Mouse (Mus musculus) embryonic facial prominence, embryonic 11.5 days (tissue): ENCODE data around the gene Cdc42ep1. TPM values are rescaled to one million over a fixed set of nuclear protein-coding genes. Genes with fewer than 3 reads are reported as not detected.

Experiments used
- ATAC-seq: fragments of 200-750 bp; cut with Nextera tagmentation; replicated peaks from 2 replicates; pipeline ENCODE4 v1.8.0; 2017; ENCODE audit warnings: low read depth; ENCODE audit not compliant: insufficient number of reproducible peaks, low FRiP score, low TSS enrichment
- DNase-seq: peaks from one replicate; pipeline ENCODE4 v3.0.0-alpha.2; 2015; ENCODE audit warnings: low spot score
- H3K27ac ChIP-seq: fragments of 300-500 bp; sonication (generic); replicated peaks from 2 replicates; pipeline ENCODE4 v1.5.1; 2014; ENCODE audit warnings: mild to moderate bottlenecking, low read depth, low read length, control low read depth
- H3K27me3 ChIP-seq: fragments of 300-500 bp; sonication (generic); 2 replicates; pipeline ENCODE4 v1.6.1; 2014; ENCODE audit warnings: mild to moderate bottlenecking, low read length, moderate library complexity, mixed read lengths; ENCODE audit not compliant: control insufficient read depth, insufficient read depth
- H3K36me3 ChIP-seq: fragments of 300-500 bp; sonication (generic); replicated peaks from 2 replicates; pipeline ENCODE4 v1.6.1; 2014; ENCODE audit warnings: low read depth, mild to moderate bottlenecking, low read length, moderate library complexity, mixed read lengths; ENCODE audit not compliant: control insufficient read depth, insufficient read depth
- H3K4me1 ChIP-seq: fragments of 300-500 bp; sonication (generic); 2 replicates; pipeline ENCODE4 v1.6.1; 2014; ENCODE audit warnings: low read length, mixed read lengths; ENCODE audit not compliant: control insufficient read depth, insufficient read depth
- H3K4me2 ChIP-seq: fragments of 300-500 bp; sonication (generic); 2 replicates; pipeline ENCODE4 v1.6.1; 2014; ENCODE audit warnings: low read depth, mild to moderate bottlenecking, control low read depth, low read length, moderate library complexity
- H3K4me3 ChIP-seq: fragments of 300-500 bp; sonication (generic); 2 replicates; pipeline ENCODE4 v1.5.1; 2014; ENCODE audit warnings: low read depth, low read length, control low read depth
- H3K9ac ChIP-seq: fragments of 300-500 bp; sonication (generic); replicated peaks from 2 replicates; pipeline ENCODE4 v1.6.1; 2014; ENCODE audit warnings: mild to moderate bottlenecking, control low read depth, low read length
- H3K9me3 ChIP-seq: fragments of 300-500 bp; sonication (generic); replicated peaks from 2 replicates; pipeline ENCODE4 v1.6.1; 2016; ENCODE audit warnings: mild to moderate bottlenecking, low read length, inconsistent platforms, mixed read lengths; ENCODE audit not compliant: control insufficient read depth
- WGBS: fragments of 180-500 bp; shearing (Covaris S2); extraction: QIAGEN DNeasy Blood & Tissue Kit; methylation state at CpG from one replicate; pipeline ENCODE4 v1.1.7; 2014; 5-methylcytosine and 5-hydroxymethylcytosine counted together
- polyA plus RNA-seq: library from polyadenylated mRNA; unstranded; fragments of >200 nt; fragmentation: Nextera tagmentation; extraction: Ambion mirVana; gene quantifications from 2 replicates; pipeline ENCODE4 v1.2.1, GENCODE M21; 2014

The Cdc42ep1 gene
- polyA plus RNA-seq, 1 experiment from 2014 or later, result 11.3 TPM

GRCm38 (mm10) chr15:78840241-78840640 is 2.2 kb upstream of the Cdc42ep1 start:
- H3K9me3 ChIP-seq, result no peaks in the 10 kb centered on the region
- H3K27me3 ChIP-seq, result no peaks in the 10 kb centered on the region
- no peak overlapping the region for H3K4me3 ChIP-seq
- H3K4me1 ChIP-seq, result peaks cover 13% of the 10 kb centered on the region
- ATAC-seq, result no peak
- H3K4me2 ChIP-seq, result no peak overlapping the region
- no peaks in the 10 kb centered on the region for H3K36me3 ChIP-seq
- no peak for DNase-seq
- WGBS, result 30% methylated on average over 3 of the region's 3 CpGs
- no peak overlapping the region for H3K9ac ChIP-seq
- peak overlapping the region; percentile 68 for H3K27ac ChIP-seq

DNA sequence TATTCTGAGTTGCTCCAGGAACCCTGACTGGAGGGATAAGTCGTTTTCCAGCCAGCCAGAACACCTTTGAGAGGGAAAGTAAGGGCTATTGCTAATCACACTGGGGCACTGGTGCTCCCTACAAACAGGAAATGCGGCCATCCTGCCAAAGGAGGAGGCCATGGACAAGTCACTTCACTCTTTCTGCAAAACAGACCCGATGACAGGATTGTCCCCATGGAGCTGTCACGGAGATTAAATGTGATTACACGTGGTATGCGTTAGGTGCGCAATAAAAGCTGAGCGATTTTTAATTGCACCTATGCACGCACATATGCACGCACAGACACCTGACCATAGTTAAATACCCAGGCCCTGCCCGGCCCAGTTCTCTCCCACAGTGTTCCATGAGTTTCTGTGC is 1.7 kb upstream of the Cdc42ep1 start:
- no peaks in the 10 kb centered on the region for H3K27me3 ChIP-seq
- H3K4me3 ChIP-seq, result no peak overlapping the region
- H3K9ac ChIP-seq, result no peak overlapping the region
- no peak overlapping the region for H3K4me2 ChIP-seq
- peaks cover 10% of the 10 kb centered on the region for H3K4me1 ChIP-seq
- no peaks in the 10 kb centered on the region for H3K36me3 ChIP-seq
- ATAC-seq (no peak), DNase-seq (no peak)
- H3K27ac ChIP-seq, result peak overlapping the region; percentile 68
- 37% methylated on average over 11 of the region's 11 CpGs for WGBS
- no peaks in the 10 kb centered on the region for H3K9me3 ChIP-seq

- ATAC-seq (no peak), DNase-seq (no peak)
- WGBS, result 30% methylated on average over 6 of the region's 6 CpGs
- Histone ChIP-seq H3K36me3 (no peaks in the 10 kb centered on the region), H3K27me3 (no peaks in the 10 kb centered on the region), H3K4me1 (peaks cover 6% of the 10 kb centered on the region), H3K4me3 (no peak overlapping the region), H3K9ac (no peak overlapping the region), H3K4me2 (no peak overlapping the region), H3K9me3 (no peaks in the 10 kb centered on the region), H3K27ac (no peak overlapping the region)
Measured at GRCm38 (mm10) chr15:78841161-78841790, 1.1 kb upstream of the Cdc42ep1 start.

- H3K27me3 ChIP-seq, result no peaks in the 10 kb centered on the region
- peak overlapping the region; percentile 53 for H3K4me3 ChIP-seq
- peak overlapping the region; percentile 94 for H3K4me2 ChIP-seq
- no peaks in the 10 kb centered on the region for H3K36me3 ChIP-seq
- DNase-seq (no peak), ATAC-seq (no peak)
- no peak overlapping the region for H3K27ac ChIP-seq
- peak overlapping the region; percentile 20 for H3K9ac ChIP-seq
- no peaks in the 10 kb centered on the region for H3K9me3 ChIP-seq
- WGBS, result 31% methylated on average over 21 of the region's 21 CpGs
- peaks cover 6% of the 10 kb centered on the region for H3K4me1 ChIP-seq
Measured at GRCm38 (mm10) chr15:78843581-78844469, 1.4 kb downstream of the Cdc42ep1 start.

- Histone ChIP-seq H3K4me2 (no peak overlapping the region), H3K27ac (no peak overlapping the region), H3K4me1 (peaks cover 6% of the 10 kb centered on the region; the same call in 1 of the 2 replicates), H3K9ac (no peak overlapping the region), H3K27me3 (no peaks in the 10 kb centered on the region), H3K4me3 (no peak overlapping the region), H3K9me3 (no peaks in the 10 kb centered on the region), H3K36me3 (no peaks in the 10 kb centered on the region)
- DNase-seq (no peak), ATAC-seq (no peak)
- WGBS, result 28% methylated on average over 9 of the region's 9 CpGs
Measured at GRCm38 (mm10) chr15:78844791-78845190, 2.4 kb downstream of the Cdc42ep1 start.

DNA sequence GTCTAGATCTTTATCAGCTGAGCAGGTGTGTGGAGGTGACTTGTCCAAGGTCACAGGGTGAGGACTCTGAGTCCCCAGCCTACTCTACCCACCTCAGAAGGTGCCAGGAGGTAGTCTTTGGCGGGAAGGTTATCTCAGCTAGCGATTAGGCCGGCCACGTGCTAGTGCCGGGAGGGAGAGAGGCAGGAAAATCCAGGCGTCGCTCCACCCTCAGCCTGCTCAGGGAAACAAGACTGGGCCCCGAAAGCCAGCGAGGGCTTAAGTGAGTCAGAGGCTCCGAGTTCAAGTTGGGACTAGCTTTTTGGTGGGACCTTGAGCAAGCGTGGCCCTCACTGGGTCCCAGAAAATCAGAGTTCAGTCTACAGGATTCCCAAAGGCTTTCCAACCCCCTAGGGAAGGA is 2.9 kb downstream of the Cdc42ep1 start:
- no peak overlapping the region for H3K4me3 ChIP-seq
- H3K36me3 ChIP-seq, result no peaks in the 10 kb centered on the region
- no peak for ATAC-seq
- no peak overlapping the region for H3K4me2 ChIP-seq
- H3K9ac ChIP-seq, result no peak overlapping the region
- H3K27me3 ChIP-seq, result no peaks in the 10 kb centered on the region
- 70% methylated on average over 11 of the region's 11 CpGs for WGBS
- no peak for DNase-seq
- no peak overlapping the region for H3K27ac ChIP-seq
- H3K9me3 ChIP-seq, result no peaks in the 10 kb centered on the region
- peaks cover 6% of the 10 kb centered on the region; the same call in 1 of the 2 replicates for H3K4me1 ChIP-seq

GRCm38 (mm10) chr15:78845867-78846266 is 3.4 kb downstream of the Cdc42ep1 start:
- no peaks in the 10 kb centered on the region for H3K27me3 ChIP-seq
- WGBS, result 77% methylated on average over 8 of the region's 8 CpGs

GRCm38 (mm10) chr15:78846352-78846751 is 3.9 kb downstream of the Cdc42ep1 start:
- Histone ChIP-seq H3K4me2 (no peak overlapping the region), H3K27ac (no peak overlapping the region), H3K27me3 (no peaks in the 10 kb centered on the region), H3K4me3 (no peak overlapping the region), H3K36me3 (no peaks in the 10 kb centered on the region), H3K9me3 (no peaks in the 10 kb centered on the region), H3K9ac (no peak overlapping the region), H3K4me1 (peaks cover 3% of the 10 kb centered on the region; the same call in 1 of the 2 replicates)
- ATAC-seq, result no peak
- DNase-seq, result no peak
- WGBS, result 67% methylated on average over 8 of the region's 8 CpGs

More at GRCm38 (mm10) chr15:78845867-78846266, 3.4 kb downstream of the Cdc42ep1 start:
- no peak for DNase-seq
- Histone ChIP-seq H3K27ac (no peak overlapping the region), H3K9ac (0 out of 2 replicates have a peak overlapping the region, but pooled peaks have one; percentile 18), H3K4me3 (no peak overlapping the region), H3K36me3 (no peaks in the 10 kb centered on the region), H3K9me3 (no peaks in the 10 kb centered on the region), H3K4me1 (peaks cover 6% of the 10 kb centered on the region; the same call in 1 of the 2 replicates), H3K4me2 (no peak overlapping the region)
- ATAC-seq, result no peak
